Mouse (Mus musculus): Measurements from ENCODE around the gene Sertad4.

Gene Sertad4

DNA sequence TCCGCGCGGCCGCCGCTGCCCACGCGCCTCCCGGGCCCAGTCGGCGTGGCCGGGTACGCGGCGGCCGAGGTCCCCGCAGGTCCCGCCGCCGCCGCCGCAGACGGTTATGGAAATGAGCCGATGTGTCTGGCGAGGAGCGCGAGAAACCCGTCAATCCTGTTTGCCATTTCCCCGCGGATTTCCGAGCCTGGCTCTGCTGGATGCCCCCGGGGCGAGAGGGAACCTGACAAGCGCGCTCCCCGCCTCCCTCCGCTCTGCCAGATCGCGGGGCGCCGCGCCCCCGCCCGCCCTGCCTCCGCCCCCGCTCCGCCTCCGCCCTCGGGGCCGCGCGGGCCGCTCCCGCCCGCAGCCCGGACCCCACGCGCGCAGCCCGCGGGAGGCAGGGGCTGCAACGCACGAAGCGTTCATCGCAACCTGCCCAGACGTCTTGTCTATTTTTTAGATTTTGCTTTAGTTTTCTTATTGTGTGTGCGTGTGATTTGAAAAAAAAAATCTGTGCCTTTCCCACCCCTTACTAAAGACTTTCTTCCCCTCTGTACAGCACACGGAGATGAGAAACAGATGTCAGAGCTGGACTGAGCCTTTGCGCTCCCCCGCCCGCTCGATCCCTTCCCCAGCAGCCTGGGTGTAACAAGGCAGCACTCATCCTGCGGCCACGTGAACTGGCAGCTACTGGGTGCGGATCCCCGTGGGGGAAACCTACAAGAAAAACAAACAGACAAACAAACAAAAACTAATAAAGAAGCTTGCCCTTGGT lies at the start of gene Sertad4:
Sertad4 (minus strand) TSS at position 283 of the 757 bp plus-strand sequence.
- no peak for DNase-seq

DNA sequence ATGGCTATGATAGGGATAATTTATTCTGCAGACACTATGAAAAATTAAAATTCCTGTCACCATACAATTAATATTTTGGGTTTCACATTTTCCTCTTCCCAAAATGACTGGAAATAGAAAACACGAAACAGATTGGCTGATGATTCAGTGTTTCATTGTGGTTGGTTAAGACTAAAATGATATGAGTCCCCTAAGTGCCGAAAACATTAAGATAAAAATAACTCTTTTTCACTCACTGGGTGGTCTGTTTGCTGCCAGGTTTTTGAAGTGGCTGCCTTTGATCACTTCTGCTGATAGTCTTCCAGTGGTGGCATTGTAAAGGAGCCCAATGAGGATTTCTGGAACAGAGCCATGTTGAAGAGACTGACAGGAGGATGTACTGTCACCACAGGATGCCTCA lies 46.0 kb upstream of the Sertad4 start:
- no peak for DNase-seq

DNA sequence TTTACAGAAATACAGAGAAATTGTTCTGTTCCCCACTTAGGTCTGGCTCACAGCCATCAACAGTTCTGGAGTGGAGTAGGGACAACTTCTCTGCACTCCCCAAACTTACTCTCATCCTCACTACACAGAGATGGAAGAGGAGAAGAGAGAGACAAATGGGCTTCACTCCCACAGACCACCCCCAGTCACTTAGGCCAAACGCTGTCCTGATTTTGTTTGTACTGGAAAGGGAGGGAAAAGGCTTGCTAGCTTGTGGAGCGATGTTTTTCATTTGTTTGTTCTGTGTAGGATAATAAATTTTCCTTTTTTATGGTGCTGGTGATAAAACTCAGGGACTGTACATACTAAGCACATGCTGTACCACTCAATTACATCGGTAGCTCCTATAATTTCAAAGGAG lies 45.4 kb upstream of the Sertad4 start:
- no peak for DNase-seq

DNA sequence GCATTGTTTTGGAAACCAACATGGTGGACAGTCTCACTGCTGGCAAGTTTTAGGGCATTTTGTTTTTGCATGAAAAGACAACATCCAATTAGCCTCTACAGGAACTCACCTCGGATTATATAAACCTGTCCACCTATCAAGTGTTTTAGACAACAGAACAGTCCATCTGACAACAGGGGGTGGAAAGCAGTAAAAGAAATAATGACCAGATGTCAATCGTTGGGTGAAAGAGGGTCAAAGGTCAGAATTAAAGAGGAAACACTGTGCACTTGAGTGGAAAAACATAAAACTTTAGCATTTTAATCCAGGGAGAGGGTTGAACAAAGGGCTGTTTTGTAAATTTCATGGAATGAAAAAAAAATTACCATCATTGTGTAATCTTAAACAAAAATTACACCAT lies 43.2 kb upstream of the Sertad4 start:
- DNase-seq: no peak

DNA sequence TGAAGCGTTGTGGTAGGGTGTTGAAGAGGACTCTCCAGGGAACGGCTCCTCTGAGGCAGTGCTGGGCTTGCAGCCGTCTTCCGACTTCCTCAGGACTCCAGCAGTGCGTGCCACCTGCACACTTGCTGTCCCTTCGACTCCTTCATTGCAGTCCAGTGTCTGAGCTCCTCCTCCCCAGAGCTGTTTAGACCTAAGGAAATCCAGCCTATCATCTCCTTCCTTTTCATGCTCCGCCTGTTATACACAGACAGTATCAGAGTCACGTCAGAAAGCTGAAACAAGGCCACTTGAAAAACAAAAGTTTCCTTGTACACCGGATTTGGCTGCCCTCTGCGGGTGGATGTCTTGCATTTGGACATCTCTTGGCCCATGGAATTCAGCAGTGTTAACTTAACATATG lies 41.7 kb upstream of the Sertad4 start:
- DNase-seq: no peak

DNA sequence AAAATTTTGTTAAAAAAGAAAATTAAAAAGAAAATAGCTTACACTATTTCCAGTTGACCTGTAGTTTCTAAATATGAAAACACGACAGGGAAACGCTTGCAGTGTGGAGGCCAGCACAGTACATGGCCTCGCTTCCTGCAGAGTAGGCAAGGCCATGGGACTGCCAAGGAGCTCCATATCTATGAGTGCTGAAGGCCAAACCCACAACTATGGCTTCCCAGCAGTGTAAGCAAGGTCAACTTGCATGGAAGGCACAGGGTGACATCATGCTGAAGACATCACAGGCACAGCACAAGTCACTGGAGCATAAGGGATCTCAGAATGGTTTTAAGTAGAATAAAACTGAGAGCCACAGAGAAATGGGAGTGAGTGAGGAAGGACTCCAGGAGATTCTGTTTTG lies 40.5 kb upstream of the Sertad4 start:
- DNase-seq: no peak

DNA sequence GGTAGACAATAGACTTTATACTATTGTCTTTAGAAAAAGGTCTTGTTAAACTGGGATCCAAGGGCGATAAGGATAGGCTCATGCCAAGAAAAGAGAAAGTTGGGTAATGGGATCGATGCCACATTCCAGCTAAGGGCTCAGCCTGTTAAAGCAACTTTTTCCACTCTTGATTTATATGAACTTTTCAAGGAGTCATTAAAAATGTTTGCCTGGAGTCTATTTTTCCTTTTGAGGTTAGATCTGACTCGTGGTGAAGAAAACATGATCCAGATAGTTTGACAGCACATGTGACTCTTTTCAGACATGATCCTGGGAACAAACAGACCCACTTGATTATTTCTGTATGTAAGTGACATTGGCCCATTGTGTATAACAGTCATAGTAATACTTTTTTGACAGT lies 35.2 kb upstream of the Sertad4 start:
- DNase-seq: no peak

DNA sequence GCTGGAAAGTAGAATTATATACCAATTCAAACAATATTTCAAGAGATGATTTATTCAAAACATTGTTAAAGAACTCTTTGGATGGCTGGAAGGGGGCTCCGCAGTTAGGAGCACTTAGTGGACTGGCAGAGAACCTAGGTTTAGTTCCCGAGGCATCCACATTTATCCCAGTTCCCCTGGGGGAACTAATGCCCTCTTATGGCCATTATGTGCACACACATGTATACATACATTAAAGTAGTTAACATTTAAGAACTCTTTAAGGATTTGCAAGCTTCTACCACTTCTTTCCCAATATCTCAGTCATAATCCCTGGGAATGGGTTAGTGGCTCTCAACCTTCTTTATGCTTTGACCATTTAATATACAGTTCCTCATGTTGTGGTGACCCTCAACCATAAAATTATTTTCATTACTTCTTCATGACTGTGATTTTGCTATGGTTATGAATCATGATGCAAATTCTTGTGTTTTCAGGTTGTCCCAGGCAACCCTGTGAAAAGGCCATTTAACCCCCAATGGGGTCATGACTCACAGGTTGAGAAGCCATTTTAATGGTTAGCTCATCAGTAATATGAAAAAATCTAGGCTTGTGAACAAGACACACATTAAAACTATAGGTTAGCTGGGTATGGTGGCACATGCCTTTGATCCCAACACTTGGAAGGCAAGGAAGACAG lies 27.2 kb upstream of the Sertad4 start:
- DNase-seq: no peak

DNA sequence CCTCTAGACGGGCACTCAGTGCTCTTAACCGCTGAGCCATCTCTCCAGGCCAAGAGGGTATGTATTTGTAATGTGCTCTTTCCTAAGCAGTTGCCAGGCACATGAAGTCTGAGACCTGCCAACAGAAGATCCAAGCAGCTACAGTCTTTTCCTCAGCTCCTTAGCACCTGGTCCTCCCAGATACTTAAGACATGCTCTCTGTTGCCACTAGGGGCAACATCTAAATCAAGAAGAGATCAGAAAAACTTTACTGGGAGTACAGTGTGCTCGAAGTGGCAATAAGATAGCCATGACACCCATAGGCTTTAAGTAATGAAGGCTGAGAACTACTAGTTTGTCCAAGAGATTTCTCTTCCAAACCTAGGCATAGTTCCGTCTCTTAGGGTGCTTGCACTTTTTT lies 24.6 kb upstream of the Sertad4 start:
- DNase-seq: no peak

DNA sequence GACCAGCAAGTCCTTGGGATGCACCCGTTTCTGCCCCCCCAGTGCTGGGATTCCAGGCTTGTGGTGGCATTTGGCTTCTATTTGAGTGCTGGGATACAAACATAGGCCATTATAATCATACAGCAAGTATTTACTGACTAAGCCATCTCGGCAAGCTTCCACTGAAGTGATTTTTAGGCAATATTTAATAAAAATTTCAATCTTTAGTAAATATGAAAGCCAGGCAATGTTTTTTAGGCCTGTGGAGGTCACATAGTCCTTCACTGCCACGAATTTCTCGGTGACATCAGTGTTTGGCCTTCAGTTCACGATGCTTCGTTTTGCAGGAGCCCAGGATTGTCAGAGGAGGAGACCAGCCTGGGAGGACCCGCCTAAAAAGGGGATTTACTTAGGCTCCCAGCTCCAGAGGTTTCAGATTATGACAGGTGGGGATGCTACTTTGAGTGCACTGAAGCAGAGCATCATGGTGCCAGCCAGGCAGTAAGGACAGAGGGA lies 23.6 kb upstream of the Sertad4 start:
- no peak for DNase-seq

DNA sequence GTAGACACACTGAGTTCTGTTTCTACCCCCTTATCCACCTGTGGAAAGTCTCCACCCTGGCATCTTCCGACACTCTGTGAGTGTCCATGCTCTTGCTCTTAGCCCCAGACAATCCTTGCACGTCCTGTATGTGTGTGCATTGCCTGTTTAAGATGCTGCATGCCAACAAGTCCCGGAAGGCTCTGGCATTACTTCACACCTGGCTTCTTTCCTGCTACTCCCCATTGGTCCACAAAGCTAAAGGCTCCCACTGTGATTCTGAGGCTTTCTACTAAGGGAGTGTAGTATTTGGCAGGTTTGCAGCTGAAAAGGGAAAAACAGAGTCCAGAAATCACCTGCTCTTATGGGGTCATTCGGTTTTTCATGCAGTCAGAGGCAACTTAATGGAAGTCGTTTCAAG lies 17.3 kb upstream of the Sertad4 start:
- DNase-seq: no peak

DNA sequence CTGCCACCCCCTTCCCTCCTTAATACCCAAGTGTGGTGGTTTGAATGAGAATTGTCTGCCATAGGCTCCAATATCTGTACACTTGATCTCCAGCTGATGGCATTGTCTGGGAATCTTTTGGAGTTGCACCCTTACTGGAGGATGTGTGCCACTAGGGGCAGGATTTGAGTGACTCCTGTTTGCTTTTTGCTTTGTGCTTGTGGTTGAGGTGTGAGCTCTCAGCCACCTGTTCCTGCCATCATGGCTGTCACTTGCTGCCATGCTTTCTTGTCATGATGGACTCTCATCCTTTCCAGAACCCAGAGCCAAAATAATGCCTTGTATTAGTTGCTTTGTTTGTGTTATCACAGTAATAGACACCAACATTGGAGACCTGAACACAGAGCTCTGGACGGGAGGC lies 14.2 kb upstream of the Sertad4 start:
- no peak for DNase-seq

DNA sequence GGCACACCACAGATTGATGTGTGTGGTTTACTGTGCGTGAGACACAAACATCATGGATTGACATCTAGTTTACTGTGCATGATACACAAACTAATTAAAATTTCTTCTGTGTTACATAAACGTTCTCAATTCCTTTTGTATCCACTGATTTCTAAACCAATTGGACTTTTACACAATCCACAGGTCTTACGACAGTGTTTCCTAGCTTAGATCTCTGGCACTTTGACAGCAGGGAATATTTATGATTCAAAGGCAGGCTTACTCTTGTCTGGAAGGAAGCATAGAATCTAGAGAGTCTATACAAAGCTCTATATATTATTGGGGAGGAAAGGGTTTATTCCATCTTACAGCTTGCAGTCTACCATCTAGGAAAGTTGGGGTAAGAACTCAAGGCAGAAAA lies 8.9 kb upstream of the Sertad4 start:
- DNase-seq: no peak

DNA sequence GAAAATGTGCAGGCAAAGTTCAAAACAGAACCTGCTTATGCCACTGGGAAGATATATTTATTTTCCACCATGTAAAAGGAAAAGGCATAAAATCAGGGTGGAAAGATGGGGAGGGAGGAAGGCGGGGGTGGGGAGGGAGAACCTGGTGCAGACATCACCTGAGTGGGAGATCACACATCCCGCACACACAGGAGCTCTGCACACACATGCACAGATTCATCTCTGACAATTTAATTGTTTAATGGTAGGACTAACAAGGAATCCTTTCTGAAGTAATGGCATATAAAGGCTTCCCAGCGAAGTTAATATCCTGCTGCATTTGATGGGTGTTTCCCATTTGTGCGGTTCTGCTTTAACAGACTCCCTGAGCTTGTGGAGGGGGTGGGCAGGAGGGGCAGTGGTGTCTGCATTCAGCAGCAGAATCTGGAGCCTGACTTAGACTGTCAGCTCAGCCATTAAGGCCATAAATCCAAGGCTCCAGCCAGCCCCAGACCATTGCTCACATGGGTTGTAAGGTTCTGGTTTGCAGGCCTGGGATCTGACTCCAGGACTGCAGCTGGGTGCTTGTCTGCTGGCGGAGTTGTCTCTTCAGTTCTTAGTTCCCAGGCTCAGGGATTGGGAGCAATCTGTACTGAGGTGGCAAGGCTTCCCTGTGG lies 5.9 kb upstream of the Sertad4 start:
- DNase-seq: no peak

DNA sequence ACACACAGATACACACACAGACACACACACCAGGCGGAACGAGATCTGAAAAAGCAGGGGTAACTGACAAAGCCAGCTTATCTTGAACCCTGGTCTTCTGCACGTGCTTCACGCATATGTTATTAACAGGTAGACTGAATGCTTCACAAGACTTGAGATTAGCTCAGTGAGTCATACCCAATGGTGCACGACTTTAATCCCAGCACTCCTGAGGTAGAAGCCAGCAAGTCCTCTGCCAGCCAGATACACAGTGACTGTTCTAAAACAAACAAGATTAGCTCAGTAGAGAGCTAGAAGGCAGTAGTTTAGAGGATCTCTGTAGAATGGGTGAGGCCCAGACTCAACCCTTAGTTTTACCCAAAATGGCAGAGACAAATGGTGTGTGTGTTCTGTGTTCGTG lies 4.7 kb upstream of the Sertad4 start:
- no peak for DNase-seq

DNA sequence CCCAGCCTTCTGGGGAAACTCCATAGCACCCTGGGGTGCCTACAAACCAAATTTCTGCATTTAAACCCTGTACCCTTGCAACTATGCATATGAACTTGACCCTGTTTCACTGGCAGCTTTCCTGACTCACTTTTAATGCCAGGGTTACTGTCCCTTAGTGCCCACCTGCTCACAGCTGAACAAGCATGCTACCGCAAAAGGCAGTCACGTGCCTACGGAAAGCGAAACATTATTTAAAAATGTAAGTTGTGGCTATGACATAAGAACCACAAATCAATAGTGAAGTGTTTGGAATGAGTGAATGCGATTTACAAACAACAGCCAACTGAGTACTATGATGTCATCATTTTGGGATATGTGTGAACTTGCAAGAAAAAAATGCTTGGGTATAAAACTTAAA lies 2.0 kb upstream of the Sertad4 start:
- no peak for DNase-seq

DNA sequence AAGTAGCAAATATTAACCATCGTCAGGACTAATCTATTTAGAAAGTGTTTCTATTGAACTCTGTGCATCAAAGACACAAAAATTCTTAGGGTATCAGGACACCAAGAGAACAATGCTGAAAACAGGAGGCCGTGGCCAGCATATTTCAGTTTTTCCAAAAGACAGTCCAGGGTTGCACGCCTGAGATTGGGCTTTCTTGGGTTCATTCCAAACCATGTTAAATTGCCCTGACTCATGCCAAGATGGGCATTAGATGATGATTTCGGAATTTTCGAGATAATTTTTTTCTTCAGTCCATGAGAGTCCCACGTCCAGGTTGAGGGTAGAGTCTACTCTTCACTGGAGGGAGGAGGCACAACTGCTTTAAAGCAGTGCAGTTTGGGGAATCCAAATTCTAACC lies 1.4 kb upstream of the Sertad4 start:
- DNase-seq: no peak

DNA sequence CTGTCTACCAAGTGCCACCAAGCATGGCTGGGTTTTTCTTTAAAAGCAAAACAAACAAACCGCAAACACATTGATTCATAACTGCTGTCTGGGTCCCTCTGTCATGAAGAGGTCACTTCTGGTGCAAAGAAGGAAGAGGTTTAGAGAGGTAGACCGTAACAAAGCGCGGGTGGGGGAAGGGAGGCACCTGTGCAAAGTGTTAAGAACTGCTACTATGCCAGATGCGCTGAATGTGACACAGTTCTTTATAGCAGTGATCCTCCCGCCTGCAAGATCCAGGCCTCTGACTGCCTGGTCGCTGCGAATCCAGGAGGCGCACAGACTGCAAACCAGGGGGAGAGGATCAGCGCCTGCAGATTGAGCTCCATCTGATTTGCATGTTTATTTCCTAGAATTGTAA lies 855 bp upstream of the Sertad4 start:
- DNase-seq: peak in 1 of 2 experiments; percentile 50

DNA sequence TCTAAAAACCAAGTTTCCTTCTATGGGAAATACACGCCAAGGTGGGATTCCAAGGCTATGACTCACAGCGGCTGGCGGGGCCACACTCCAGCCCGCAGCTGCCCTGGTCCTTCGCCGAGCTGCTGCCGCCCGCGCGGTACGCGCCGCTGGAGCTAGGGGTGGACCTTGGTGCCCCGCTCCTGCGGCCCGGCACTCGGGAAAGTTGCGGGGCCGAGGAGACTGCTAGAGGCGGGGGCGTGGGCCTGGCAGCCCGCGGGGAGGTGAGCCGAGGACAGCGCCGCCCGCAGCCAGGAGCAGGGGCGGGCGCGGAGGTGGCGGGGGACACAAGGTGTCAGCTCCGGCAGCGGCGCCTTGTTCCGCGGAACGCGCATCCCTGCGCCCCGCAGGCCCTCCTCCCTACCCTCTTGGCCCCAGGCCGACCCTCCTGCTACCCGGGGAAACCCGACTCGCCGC lies 711 bp downstream of the Sertad4 start:
- no peak for DNase-seq

DNA sequence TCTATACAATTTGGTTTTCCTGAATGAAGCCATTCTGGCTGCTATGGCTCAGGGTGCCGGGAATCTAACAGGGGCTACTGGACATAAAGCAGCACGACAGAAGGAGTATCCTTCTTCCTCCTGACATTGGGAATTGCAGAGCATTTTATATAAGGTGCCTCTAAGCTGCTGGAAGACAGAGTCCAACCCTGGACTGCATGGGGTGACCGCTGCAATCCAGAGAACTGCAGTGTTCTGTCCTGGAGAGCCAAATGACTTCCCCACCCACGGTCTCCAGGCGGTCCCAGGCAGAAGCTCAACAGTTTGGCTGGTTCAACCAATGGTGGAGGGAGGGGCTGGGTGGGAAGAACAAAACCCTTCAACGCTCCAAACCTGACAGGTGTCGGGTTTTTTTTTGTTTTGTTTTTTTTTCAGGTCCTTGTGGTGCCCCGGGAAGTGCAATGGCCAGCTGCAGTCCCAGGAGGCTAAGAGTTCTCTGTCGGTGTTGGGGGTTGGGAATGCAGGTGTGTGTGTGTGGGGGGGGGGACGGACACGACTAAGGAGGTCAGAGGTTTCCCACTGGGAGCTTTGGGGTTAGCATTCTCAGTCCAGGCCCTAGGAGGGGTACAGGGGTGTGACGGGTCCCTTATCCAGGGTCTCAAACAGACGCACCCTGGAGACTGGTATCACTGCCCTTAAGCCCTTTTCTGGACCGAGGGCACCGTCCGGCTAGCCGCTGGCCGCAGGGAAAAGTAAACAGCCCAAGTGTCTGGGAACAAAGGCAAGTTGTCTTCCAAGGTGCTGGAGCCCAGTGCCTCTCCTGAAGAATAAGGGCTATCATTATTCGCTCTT lies 1.4 kb downstream of the Sertad4 start:
- no peak for DNase-seq

DNA sequence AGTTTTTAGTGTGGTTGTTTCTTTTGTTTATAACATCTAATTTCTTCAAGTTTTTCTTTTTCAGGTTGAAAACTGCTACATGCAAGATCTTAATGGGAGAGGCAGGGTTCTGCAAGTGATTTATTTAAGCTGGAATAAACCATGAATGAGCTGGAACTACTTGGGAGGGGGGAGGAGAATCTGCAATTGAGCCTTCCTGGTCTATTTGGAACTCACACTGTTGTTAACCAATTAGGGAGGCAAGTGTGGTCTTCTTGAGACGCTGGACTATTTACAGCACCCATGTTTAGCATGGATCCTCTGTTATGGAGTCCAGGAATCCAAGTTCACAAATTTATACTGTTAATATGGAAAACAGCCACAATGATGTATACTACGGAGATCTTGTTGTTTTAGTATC lies 2.1 kb downstream of the Sertad4 start:
- DNase-seq: no peak

DNA sequence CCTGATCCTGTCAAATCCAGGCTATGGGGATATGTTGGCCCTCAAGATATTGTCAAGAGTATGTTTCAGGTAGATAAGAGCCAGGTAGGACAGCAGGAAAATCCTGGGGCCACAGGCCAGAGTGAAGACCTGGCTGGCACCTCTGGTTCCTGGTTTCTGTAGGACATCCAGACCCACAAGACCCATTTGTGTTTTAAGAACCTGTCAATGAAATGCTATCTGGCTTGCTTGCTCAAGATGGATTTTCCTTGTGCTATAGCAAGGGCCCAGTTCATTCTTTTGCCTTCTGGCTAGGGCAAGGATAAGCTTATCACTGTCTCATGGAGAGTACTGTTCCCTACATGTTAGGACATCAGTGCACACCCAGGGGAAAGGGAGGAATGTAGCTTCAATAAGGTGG lies 3.5 kb downstream of the Sertad4 start:
- DNase-seq: no peak

DNA sequence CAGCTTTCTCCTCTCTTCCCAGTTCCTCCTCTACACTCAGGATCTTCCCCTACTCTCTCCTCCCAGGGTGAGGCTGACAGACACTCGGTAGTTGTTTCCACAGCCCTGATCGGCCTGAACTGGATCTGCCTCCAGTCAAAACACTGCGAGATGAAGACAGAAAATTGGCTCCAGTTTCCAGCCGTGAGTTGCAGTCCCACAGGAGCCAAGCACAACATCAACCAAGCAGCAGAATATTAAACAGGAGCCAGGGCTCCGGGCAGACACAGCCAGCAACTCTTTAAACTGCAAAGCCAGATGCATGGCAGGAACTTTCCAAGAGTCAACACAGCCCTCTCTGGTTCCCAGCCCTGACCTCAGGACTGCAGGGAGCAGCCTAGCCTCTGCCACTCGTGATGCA lies 3.9 kb downstream of the Sertad4 start:
- no peak for DNase-seq

All from thymus, adult 18-20 months (tissue).